Mouse (Mus musculus): ENCODE measurements around the gene 2310046K23Rik. TPM values are rescaled to one million over a fixed set of nuclear protein-coding genes. Genes with fewer than 3 reads are reported as not detected.
A peak's percentile ranks its signal among the peaks of the same experiment; 100 is the strongest.
"Not testable (repeated sequence)": the region's sequence is repeated elsewhere in the genome, so short reads cannot be mapped to it uniquely, and the experiment has no call there.

2310046K23Rik gene
- not detected for total RNA-seq (2021)
- long read RNA-seq, experiment 1, result 0 reads
- long read RNA-seq, experiment 2, result 0 reads

GRCm38 (mm10) chr3:92534411-92534810 lies at the start of gene 2310046K23Rik:
Gene 2310046K23Rik, minus strand, starts transcription at chr3:92534511.
- DNase-seq (ENCODE audit: low spot score in 2 of 2), result no peak

GRCm38 (mm10) chr3:92583164-92583826 lies 49.0 kb upstream of the 2310046K23Rik start:
- no peak for DNase-seq (ENCODE audit: low spot score in 2 of 2)

- DNase-seq (ENCODE audit: low spot score in 2 of 2), result no peak
Observed at GRCm38 (mm10) chr3:92579508-92579907, 45.2 kb upstream of the 2310046K23Rik start.

GRCm38 (mm10) chr3:92578652-92579413 lies 44.5 kb upstream of the 2310046K23Rik start:
- DNase-seq (ENCODE audit: low spot score in 2 of 2), result no peak

- no peak for DNase-seq (ENCODE audit: low spot score in 2 of 2)
Observed at GRCm38 (mm10) chr3:92573449-92574041, 39.2 kb upstream of the 2310046K23Rik start, which contains the start of gene Ivl. Gene Ivl, minus strand, starts transcription at chr3:92573735.

- DNase-seq (ENCODE audit: low spot score in 2 of 2), result no peak
Observed at GRCm38 (mm10) chr3:92572514-92573155, 38.3 kb upstream of the 2310046K23Rik start.

- no peak for DNase-seq (ENCODE audit: low spot score in 2 of 2)
Observed at GRCm38 (mm10) chr3:92568752-92569151, 34.4 kb upstream of the 2310046K23Rik start.

- DNase-seq (ENCODE audit: low spot score in 2 of 2), result no peak
Observed at GRCm38 (mm10) chr3:92565418-92565817, 31.1 kb upstream of the 2310046K23Rik start.

- DNase-seq (ENCODE audit: low spot score in 2 of 2), result peak in 1 of 2 experiments; percentile 7
Observed at GRCm38 (mm10) chr3:92512325-92512724, 22.0 kb downstream of the 2310046K23Rik start.

GRCm38 (mm10) chr3:92510786-92511185 lies 23.5 kb downstream of the 2310046K23Rik start:
- DNase-seq (ENCODE audit: low spot score in 2 of 2), result peak; percentile 22 to 28

GRCm38 (mm10) chr3:92508185-92508584 lies 26.1 kb downstream of the 2310046K23Rik start:
- no peak for DNase-seq (ENCODE audit: low spot score in 2 of 2)

GRCm38 (mm10) chr3:92503528-92503927 lies 30.8 kb downstream of the 2310046K23Rik start:
- no peak for DNase-seq (ENCODE audit: low spot score in 2 of 2)

- DNase-seq (ENCODE audit: low spot score in 2 of 2), result no peak
Observed at GRCm38 (mm10) chr3:92500393-92500792, 33.9 kb downstream of the 2310046K23Rik start, which contains the start of gene Sprr4. Gene Sprr4, minus strand, starts transcription at chr3:92500493.

- not testable (repeated sequence) for DNase-seq (ENCODE audit: low spot score in 2 of 2)
Observed at GRCm38 (mm10) chr3:92490262-92490661, 44.0 kb downstream of the 2310046K23Rik start.

- no peak for DNase-seq (ENCODE audit: low spot score in 2 of 2)
Observed at GRCm38 (mm10) chr3:92486307-92486706, 48.0 kb downstream of the 2310046K23Rik start.

- DNase-seq (ENCODE audit: low spot score in 2 of 2), result no peak
Observed at GRCm38 (mm10) chr3:92485863-92486262, 48.4 kb downstream of the 2310046K23Rik start, which contains the start of gene Sprr1a. Gene Sprr1a, minus strand, starts transcription at chr3:92485895.

Other genes starting within 250 kb of the 2310046K23Rik start
- gene Sprr2a3, start 249.1 kb downstream of the 2310046K23Rik start, total RNA-seq (2021), result not detected
- not detected for gene Sprr2b, start 217.9 kb downstream of the 2310046K23Rik start, total RNA-seq (2021)
- gene Sprr2d, start 195.4 kb downstream of the 2310046K23Rik start, total RNA-seq (2021), result not detected
- gene Sprr2e, start 182.4 kb downstream of the 2310046K23Rik start, total RNA-seq (2021), result not detected
- not detected for gene Sprr2f, start 169.3 kb downstream of the 2310046K23Rik start, total RNA-seq (2021)
- not detected for gene Sprr2h, start 148.8 kb downstream of the 2310046K23Rik start, total RNA-seq (2021)
- not detected for gene Sprr2i, start 126.5 kb downstream of the 2310046K23Rik start, total RNA-seq (2021)
- not detected for gene Sprr2j-ps, start 116.4 kb downstream of the 2310046K23Rik start, total RNA-seq (2021)
- gene Gm9774, start 105.1 kb downstream of the 2310046K23Rik start, total RNA-seq (2021), result 1 to 10 TPM; 2.3 to 2.9 TPM
- not detected for gene Sprr2k, start 101.9 kb downstream of the 2310046K23Rik start, total RNA-seq (2021)
- not detected for gene Sprr1b, start 95.7 kb downstream of the 2310046K23Rik start, total RNA-seq (2021)
- not detected for gene Sprr3, start 75.8 kb downstream of the 2310046K23Rik start, total RNA-seq (2021)
- gene Sprr1a, start 48.6 kb downstream of the 2310046K23Rik start, total RNA-seq (2021), result not detected
- gene Sprr4, start 34.0 kb downstream of the 2310046K23Rik start, total RNA-seq (2021), result not detected
- gene Ivl, start 39.2 kb upstream of the 2310046K23Rik start, total RNA-seq (2021), result not detected
- gene Smcp, start 54.5 kb upstream of the 2310046K23Rik start, total RNA-seq (2021), result not detected
- gene 2210017I01Rik, start 73.0 kb upstream of the 2310046K23Rik start, total RNA-seq (2021), result not detected
- gene Lce6a, start 87.1 kb upstream of the 2310046K23Rik start, total RNA-seq (2021), result not detected
- gene Lce1a1, start 113.8 kb upstream of the 2310046K23Rik start, total RNA-seq (2021), result not detected
- not detected for gene Lce1b, start 122.4 kb upstream of the 2310046K23Rik start, total RNA-seq (2021)
- gene Lce1a2, start 135.8 kb upstream of the 2310046K23Rik start, total RNA-seq (2021), result not detected
- gene Lce1c, start 144.7 kb upstream of the 2310046K23Rik start, total RNA-seq (2021), result not detected
- gene Lce1d, start 152.7 kb upstream of the 2310046K23Rik start, total RNA-seq (2021), result not detected
- gene Lce1e, start 174.6 kb upstream of the 2310046K23Rik start, total RNA-seq (2021), result not detected
- not detected for gene Lce1f, start 185.8 kb upstream of the 2310046K23Rik start, total RNA-seq (2021)
- gene Gm38119, start 204.6 kb upstream of the 2310046K23Rik start, total RNA-seq (2021), result not detected
- gene Lce1g, start 217.8 kb upstream of the 2310046K23Rik start, total RNA-seq (2021), result not detected
- gene Lce1h, start 230.6 kb upstream of the 2310046K23Rik start, total RNA-seq (2021), result not detected
- gene Lce1i, start 244.4 kb upstream of the 2310046K23Rik start, total RNA-seq (2021), result not detected